Mouse (Mus musculus): ENCODE measurements at regions not wholly inside any gene's neighbourhood (a gene's known extent, or its start where the extent isn't known, plus 50 kb on each side); places are given as distances from the start of the nearest gene placed in this dataset.
A peak's percentile ranks its signal among the peaks of the same experiment; 100 is the strongest.

DNA sequence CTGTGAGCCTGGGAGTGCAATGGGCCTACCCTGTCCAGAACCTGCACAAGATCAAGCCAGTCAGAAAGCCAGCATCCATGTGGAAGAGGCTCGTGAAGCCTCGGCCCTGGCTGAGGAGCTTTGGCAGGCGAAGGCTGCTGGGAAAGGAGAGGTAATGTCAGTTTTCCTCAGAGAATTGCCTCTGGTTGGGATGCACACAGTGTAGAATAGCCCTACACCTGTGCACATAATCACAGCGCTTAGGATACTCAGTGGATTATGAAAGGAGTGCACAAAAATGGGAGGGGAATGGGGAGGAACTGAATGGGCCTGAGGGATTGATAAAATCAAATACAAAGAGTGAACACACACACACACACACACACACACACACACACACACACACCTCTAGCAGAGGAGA lies 319.9 kb upstream of the Sphkap start:
- Histone ChIP-seq H3K27me3 (replicated peaks; ENCODE audit: control insufficient read depth, insufficient read depth, low read length) (no peaks in the 10 kb centered on the region), H3K36me3 (ENCODE audit: control insufficient read depth, insufficient read depth) (no peaks in the 10 kb centered on the region), H3K4me1 (replicated peaks; ENCODE audit: control insufficient read depth, insufficient read depth, low read length) (no peaks in the 10 kb centered on the region), H3K9me3 (ENCODE audit: control insufficient read depth) (no peaks in the 10 kb centered on the region), H3K4me2 (replicated peaks; ENCODE audit: low read depth) (no peak overlapping the region), H3K4me3 (ENCODE audit: low read depth, low read length) (no peak overlapping the region), H3K27ac (ENCODE audit: low read depth, low read length) (no peak overlapping the region), H3K9ac (ENCODE audit: low read depth, low read length) (no peak overlapping the region)
- no peak for ATAC-seq
- WGBS, result 92% methylated on average over 4 of the region's 4 CpGs
- TF ChIP-seq CTCF (IDR thresholded peaks at IDR 0.05; ENCODE audit: low read depth), result no peak

DNA sequence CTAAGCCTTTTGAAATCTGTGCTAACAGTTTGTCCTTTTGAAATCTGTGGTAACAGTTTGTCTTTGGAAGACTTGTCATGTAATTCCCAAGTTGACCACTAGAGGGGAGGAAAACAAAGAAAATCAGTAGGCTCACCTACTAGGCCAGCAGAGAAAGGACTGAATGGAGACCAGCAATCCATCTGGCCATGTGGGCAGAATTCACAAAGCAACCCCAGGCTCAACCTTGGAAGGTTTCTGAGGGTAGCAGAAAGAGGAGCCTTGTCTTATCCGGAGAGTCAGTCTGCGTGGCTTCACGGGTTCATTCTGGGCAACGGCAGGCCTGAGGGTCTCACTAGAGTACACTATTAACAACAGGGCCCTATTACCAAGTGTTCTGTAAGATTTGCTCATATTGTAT lies 319.2 kb upstream of the Sphkap start:
- Histone ChIP-seq H3K9ac (ENCODE audit: low read depth, low read length) (no peak overlapping the region), H3K9me3 (ENCODE audit: control insufficient read depth) (no peaks in the 10 kb centered on the region), H3K4me2 (replicated peaks; ENCODE audit: low read depth) (no peak overlapping the region), H3K4me1 (replicated peaks; ENCODE audit: control insufficient read depth, insufficient read depth, low read length) (no peaks in the 10 kb centered on the region), H3K27me3 (replicated peaks; ENCODE audit: control insufficient read depth, insufficient read depth, low read length) (no peaks in the 10 kb centered on the region), H3K36me3 (ENCODE audit: control insufficient read depth, insufficient read depth) (no peaks in the 10 kb centered on the region), H3K27ac (ENCODE audit: low read depth, low read length) (no peak overlapping the region), H3K4me3 (ENCODE audit: low read depth, low read length) (no peak overlapping the region)
- 82% methylated on average over 4 of the region's 4 CpGs for WGBS
- peak; percentile 80 for TF ChIP-seq CTCF (IDR thresholded peaks at IDR 0.05; ENCODE audit: low read depth)
- no peak for ATAC-seq

DNA sequence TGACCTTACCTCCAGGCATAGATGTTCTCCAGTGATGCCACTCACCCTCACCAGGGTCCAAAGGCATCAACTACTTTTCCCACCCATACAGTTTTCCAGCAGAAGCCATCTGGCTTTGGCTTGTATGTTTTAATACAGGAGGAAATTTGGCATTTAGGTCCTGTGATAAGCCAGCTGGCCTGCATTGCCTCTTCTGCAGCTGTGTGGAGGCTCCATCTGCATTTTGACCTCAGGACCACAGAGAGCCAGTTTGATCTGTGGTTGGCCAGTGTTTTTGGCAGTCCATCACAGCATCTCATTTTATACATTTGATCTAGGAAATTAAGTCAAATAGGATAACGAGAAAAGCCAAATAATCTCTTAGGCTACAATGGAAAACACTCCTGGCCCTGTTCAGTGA lies 315.1 kb upstream of the Sphkap start:
- Histone ChIP-seq H3K27ac (ENCODE audit: low read depth, low read length) (no peak overlapping the region), H3K9me3 (ENCODE audit: control insufficient read depth) (no peaks in the 10 kb centered on the region), H3K9ac (ENCODE audit: low read depth, low read length) (no peak overlapping the region), H3K4me2 (replicated peaks; ENCODE audit: low read depth) (no peak overlapping the region), H3K27me3 (replicated peaks; ENCODE audit: control insufficient read depth, insufficient read depth, low read length) (no peaks in the 10 kb centered on the region), H3K4me1 (replicated peaks; ENCODE audit: control insufficient read depth, insufficient read depth, low read length) (no peaks in the 10 kb centered on the region), H3K36me3 (ENCODE audit: control insufficient read depth, insufficient read depth) (no peaks in the 10 kb centered on the region), H3K4me3 (ENCODE audit: low read depth, low read length) (no peak overlapping the region)
- TF ChIP-seq CTCF (IDR thresholded peaks at IDR 0.05; ENCODE audit: low read depth), result no peak
- 71% methylated on average over 1 of the region's 1 CpGs for WGBS
- ATAC-seq, result no peak

DNA sequence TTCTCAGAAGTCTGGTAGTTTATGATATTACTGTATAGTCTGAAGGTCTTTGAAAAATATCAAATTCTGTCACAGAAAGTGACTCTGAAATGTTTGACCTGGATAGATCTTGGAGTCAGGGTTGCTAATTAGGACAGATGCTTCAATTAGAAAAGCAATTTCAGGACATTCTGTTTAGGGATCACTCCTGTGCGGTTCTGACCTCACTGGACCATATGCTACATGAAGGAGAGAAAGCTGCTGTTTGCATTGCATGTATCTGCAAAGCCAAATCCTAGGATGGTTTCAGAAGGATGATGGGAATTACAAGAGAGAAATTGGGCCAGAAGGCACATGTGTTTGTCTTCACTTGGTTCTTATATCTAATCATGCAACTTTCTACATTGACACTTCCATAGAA lies 312.2 kb upstream of the Sphkap start:
- Histone ChIP-seq H3K4me3 (ENCODE audit: low read depth, low read length) (no peak overlapping the region), H3K9ac (ENCODE audit: low read depth, low read length) (no peak overlapping the region), H3K9me3 (ENCODE audit: control insufficient read depth) (no peaks in the 10 kb centered on the region), H3K27me3 (replicated peaks; ENCODE audit: control insufficient read depth, insufficient read depth, low read length) (no peaks in the 10 kb centered on the region), H3K4me2 (replicated peaks; ENCODE audit: low read depth) (no peak overlapping the region), H3K36me3 (ENCODE audit: control insufficient read depth, insufficient read depth) (no peaks in the 10 kb centered on the region), H3K4me1 (replicated peaks; ENCODE audit: control insufficient read depth, insufficient read depth, low read length) (no peaks in the 10 kb centered on the region), H3K27ac (ENCODE audit: low read depth, low read length) (no peak overlapping the region)
- TF ChIP-seq CTCF (IDR thresholded peaks at IDR 0.05; ENCODE audit: low read depth), result no peak
- ATAC-seq, result no peak
- WGBS, result 85% methylated on average over 1 of the region's 1 CpGs

DNA sequence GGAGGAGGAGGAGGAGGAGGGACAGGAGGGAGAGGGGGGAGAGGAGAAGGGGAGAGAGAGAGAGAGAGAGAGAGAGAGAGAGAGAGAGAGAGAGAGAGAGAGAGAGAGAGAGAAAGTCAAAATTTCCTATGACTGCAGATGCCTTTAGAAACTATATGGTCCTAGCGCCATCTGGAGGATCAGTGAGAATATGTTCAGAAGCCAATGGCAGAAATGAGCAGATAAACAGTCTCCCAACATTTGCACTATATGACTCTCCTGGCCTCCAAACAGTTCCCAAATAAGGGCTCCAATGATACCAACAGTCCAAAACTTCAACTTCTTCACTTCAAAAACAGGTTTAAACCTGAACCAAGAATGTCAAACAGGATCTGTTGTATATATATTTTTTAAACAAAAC lies 309.1 kb upstream of the Sphkap start:
- no peak for ATAC-seq

DNA sequence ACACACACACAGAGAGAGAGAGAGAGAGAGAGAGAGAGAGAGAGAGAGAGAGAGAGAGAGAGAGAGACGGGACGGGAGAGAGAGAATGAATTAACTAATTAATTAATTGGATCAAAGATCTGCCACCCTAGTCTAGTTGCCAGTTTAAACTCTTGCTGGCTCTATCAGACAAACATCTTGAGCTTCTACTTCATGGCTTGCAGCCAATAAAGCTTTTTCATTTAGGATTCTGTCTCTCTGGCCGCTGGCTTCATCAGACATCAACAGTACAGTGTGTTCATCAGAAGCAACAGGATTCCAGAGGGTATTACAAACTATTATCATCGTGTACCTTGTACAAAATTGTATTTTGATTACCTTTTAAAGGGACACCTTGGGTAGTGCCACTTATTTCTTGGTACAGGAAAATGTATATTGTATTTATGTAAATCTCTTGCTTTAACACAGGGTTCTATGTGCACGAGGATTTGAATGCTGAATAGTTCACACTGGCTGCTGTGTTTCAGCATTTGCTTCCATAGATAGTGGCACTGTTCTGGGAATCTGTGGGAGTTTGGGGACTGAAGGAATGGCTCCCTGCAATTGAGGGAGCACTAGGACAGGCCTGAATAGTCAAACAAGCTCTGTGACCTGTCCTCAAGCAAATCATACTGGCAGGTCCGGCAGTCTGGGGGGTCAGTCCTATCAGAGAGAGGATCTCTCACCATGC lies 293.9 kb upstream of the Sphkap start:
- Histone ChIP-seq H3K4me2 (replicated peaks; ENCODE audit: low read depth) (no peak overlapping the region), H3K4me1 (replicated peaks; ENCODE audit: control insufficient read depth, insufficient read depth, low read length) (no peaks in the 10 kb centered on the region), H3K9me3 (ENCODE audit: control insufficient read depth) (no peaks in the 10 kb centered on the region), H3K4me3 (ENCODE audit: low read depth, low read length) (no peak overlapping the region), H3K9ac (ENCODE audit: low read depth, low read length) (no peak overlapping the region), H3K27ac (ENCODE audit: low read depth, low read length) (no peak overlapping the region), H3K27me3 (replicated peaks; ENCODE audit: control insufficient read depth, insufficient read depth, low read length) (no peaks in the 10 kb centered on the region), H3K36me3 (ENCODE audit: control insufficient read depth, insufficient read depth) (no peaks in the 10 kb centered on the region)
- ATAC-seq, result no peak
- WGBS, result 75% methylated on average over 6 of the region's 6 CpGs
- no peak for TF ChIP-seq CTCF (IDR thresholded peaks at IDR 0.05; ENCODE audit: low read depth)

More for the DNA sequence above, 309.1 kb upstream of the Sphkap start:
- Histone ChIP-seq H3K4me3 (ENCODE audit: low read depth, low read length) (no peak overlapping the region), H3K4me1 (replicated peaks; ENCODE audit: control insufficient read depth, insufficient read depth, low read length) (no peaks in the 10 kb centered on the region), H3K27ac (ENCODE audit: low read depth, low read length) (no peak overlapping the region), H3K9ac (ENCODE audit: low read depth, low read length) (no peak overlapping the region), H3K4me2 (replicated peaks; ENCODE audit: low read depth) (no peak overlapping the region), H3K36me3 (ENCODE audit: control insufficient read depth, insufficient read depth) (no peaks in the 10 kb centered on the region), H3K9me3 (ENCODE audit: control insufficient read depth) (no peaks in the 10 kb centered on the region), H3K27me3 (replicated peaks; ENCODE audit: control insufficient read depth, insufficient read depth, low read length) (no peaks in the 10 kb centered on the region)
- WGBS, result 0% methylated on average over 1 of the region's 1 CpGs
- peak; percentile 77 for TF ChIP-seq CTCF (IDR thresholded peaks at IDR 0.05; ENCODE audit: low read depth)

DNA sequence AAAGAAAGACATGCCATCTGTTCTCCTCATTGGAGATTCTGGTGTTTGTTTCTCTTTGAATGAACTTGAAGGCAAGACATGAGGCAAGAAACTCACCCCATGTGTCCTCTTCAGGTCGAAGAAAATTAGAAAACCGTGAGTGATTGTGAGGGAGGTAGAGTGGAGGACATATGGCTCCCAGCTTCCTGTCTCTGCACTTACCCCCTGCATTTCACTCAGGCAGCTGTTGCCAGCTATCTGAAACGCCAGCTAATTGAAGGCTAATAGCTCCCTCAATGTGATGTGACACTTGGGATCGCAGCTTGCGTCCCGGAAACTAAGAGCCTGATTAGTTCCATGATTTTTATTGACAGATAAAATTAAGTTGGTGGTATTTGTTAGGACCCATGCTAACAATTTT lies 289.4 kb upstream of the Sphkap start:
- H3K36me3 ChIP-seq (ENCODE audit: control insufficient read depth, insufficient read depth), result no peaks in the 10 kb centered on the region
- H3K4me2 ChIP-seq (replicated peaks; ENCODE audit: low read depth), result no peak overlapping the region
- H3K4me1 ChIP-seq (replicated peaks; ENCODE audit: control insufficient read depth, insufficient read depth, low read length), result no peaks in the 10 kb centered on the region
- no peak overlapping the region for H3K4me3 ChIP-seq (ENCODE audit: low read depth, low read length)
- no peak overlapping the region for H3K27ac ChIP-seq (ENCODE audit: low read depth, low read length)
- 56% methylated on average over 6 of the region's 6 CpGs for WGBS
- H3K9me3 ChIP-seq (ENCODE audit: control insufficient read depth), result no peaks in the 10 kb centered on the region
- no peak for ATAC-seq
- H3K27me3 ChIP-seq (replicated peaks; ENCODE audit: control insufficient read depth, insufficient read depth, low read length), result no peaks in the 10 kb centered on the region
- H3K9ac ChIP-seq (ENCODE audit: low read depth, low read length), result no peak overlapping the region
- TF ChIP-seq CTCF (IDR thresholded peaks at IDR 0.05; ENCODE audit: low read depth), result no peak
